Mouse (Mus musculus): ENCODE measurements around the gene Slc10a3.
A peak's percentile ranks its signal among the peaks of the same experiment; 100 is the strongest.
"Not testable (repeated sequence)": the region's sequence is repeated elsewhere in the genome, so short reads cannot be mapped to it uniquely, and the experiment has no call there.

Slc10a3 gene

DNA sequence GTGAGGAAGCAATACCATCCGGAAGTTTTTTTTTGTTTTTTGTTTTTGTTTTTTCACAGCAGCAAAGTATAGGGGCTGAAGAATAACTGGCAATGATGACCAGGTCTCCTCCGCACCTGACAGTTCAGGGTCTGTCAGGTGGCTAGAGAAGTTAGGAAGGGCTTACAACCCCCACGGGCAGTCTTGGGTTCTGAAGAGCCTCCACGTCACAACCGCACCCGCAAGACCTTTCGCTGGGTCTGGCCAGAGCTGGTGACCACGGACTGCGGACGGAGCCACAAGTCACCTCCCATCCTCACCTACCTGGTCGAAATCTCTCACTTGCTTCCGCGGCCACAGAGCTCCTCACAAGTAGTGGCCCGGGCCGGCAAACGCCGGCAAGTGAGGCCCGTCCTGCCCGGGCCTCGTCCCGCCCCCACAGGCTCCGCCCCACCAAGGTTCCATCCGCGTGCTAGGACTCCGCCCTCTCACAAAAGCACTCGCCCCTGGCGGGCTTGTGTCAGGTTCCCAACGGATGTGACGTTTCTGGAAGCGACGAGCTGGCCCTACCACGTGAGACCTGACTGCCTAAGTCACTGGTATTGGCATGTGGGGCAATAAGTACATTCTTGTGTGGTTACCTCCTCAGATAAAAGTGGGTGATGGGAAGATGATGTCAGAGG lies at the start of gene Slc10a3, which contains the start of gene Ubl4a:
TSS of gene Slc10a3 (minus strand) at position 462 of the 662 bp plus-strand sequence.
TSS of gene Ubl4a (minus strand) at position 331 of the 662 bp plus-strand sequence.
- peak; percentile 86 for DNase-seq (ENCODE audit: low spot score)

GRCm38 (mm10) chrX:74413377-74413776 lies 40.2 kb upstream of the Slc10a3 start:
- peak; percentile 50 for DNase-seq (ENCODE audit: low spot score)

DNA sequence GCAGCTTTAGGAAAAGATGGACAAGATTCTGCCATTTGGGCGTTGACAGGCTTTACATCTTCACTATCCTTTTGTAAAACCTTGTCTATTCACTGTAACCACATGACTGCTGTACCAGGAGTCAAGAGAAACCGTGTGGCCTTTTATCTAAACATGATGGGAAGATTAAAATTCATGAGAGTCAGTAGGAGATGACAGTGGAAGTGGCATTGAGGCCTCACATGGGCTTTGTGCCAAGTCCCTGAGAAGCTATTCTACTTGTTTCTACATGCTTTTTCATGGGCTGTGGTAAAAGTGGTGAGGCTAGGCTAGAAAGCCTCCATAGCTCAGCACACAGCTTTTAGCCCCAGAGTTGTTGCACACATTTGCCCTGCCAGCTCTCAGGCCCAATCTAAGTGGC lies 35.2 kb upstream of the Slc10a3 start:
- no peak for DNase-seq (ENCODE audit: low spot score)

DNA sequence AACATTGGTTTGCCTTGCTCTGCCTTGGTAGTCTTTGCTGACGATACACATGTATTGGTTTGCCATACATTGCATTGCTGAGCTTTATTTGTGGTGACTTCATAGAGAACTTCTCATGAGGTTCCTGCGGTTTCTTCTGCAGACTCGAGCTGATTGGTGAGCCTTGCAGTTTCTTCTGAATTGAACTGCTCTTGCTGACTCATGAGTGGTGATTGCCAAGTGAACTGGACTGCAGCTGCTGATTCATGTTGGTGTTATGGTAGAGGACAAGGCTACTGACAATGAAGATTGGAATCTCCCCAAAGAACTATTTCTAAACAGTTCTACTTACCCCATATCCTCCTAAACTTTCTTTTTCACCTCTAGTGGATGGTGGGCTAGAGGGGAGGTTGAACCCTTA lies 27.0 kb upstream of the Slc10a3 start:
- no peak for DNase-seq (ENCODE audit: low spot score)

DNA sequence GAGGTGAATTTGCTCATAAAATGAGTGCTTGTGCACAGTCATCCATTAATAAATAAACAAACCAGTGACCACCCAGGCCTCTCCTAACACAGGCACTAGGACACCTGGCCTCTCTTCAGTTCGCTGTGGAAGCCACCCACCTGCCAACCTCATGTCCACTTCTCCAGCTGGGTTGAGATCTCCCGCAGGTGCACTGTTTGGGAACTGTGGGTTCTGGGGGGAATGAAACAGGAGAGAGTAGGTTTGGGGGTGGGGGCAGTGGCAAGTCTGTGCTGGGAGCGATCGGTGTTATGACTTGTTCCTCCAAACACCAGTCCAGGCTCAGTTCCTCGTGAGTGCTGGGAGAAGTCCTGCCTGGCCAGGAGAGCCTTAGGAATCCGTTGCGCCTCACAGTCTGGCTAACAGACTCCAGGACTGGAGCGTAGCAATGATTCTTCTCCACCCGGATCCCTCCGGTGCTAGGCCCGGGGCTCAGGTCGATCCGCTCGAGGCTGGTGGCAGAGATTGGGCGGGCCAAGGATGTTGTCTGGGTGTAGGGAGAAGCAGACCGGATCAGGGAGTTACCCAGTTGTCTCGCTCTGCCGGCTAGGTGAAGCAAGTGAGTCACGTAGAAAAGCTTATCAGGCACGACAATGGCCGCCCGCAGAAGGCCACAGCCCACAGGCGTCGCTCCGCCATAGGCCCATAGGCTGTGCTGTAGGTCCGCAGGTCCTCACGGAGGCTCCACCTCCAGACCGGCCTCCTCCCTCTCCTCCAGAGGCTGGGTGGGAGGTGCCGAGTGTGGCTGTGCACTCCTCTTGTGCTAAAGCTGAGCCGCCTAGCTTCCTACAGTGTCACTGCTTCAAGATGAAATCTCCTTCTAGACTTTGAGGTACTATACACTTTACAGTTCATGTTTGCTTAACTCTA lies 19.6 kb upstream of the Slc10a3 start, which contains the start of the genes Fam3a and Ikbkg:
TSS of gene Fam3a (minus strand) at position 738 of the 909 bp plus-strand sequence.
TSS of gene Ikbkg (plus strand) at position 756 of the 909 bp plus-strand sequence.
- peak; percentile 79 for DNase-seq (ENCODE audit: low spot score)

GRCm38 (mm10) chrX:74388153-74388552 lies 15.0 kb upstream of the Slc10a3 start:
- DNase-seq (ENCODE audit: low spot score): no peak

DNA sequence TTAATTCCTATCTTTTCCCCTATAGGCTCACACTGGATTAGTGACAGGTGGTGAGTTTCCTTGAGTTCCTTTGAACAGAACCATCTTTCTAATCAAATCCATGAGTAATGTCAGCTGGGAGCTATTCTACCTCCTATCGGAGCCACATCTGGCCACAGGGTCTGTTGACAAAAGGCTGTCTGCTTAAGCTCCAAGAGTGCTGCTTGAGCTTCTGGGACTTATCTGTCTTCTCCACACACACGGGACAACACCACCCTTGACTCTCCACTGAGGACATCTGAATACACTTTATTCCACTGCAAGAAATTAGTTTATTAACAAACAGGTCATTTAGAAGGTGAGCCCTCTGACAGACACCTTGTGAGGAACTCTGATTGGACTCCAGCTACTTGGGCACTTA lies 11.3 kb upstream of the Slc10a3 start:
- no peak for DNase-seq (ENCODE audit: low spot score)

DNA sequence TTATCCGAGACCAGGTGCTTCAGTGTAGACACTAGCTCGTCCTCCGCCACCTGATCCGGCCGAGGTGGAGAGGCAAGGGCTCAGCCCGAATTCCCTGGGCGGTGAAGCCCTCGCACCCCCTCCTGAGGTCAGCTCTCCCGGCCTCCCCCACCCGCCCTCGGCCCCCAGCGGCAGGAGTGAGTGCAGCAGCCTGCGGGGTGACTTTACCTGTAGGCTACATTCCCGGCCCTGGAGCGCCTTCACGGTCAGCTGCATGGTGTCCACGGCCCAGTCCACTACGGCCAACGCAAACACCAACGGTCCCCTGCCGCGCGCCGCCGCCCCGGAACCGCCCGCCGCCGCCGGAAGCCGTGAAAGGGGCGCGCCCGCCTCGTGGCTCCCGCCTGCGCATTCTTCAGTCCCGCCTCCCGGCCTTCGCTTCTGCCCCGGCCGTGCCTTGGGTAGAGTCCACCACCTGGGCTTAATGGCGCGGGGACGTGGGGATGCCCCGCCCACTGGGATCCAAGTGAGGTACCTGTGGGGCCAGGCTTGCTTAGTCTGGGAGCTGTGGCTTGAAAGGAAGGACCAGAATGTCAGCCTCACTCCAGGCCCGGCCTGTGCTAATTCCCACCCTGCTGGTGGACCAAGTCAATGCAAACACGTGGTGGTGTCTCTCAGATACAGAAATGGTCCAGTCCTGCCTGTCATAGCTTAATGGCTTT lies 4.8 kb downstream of the Slc10a3 start:
- peak; percentile 76 for DNase-seq (ENCODE audit: low spot score)

DNA sequence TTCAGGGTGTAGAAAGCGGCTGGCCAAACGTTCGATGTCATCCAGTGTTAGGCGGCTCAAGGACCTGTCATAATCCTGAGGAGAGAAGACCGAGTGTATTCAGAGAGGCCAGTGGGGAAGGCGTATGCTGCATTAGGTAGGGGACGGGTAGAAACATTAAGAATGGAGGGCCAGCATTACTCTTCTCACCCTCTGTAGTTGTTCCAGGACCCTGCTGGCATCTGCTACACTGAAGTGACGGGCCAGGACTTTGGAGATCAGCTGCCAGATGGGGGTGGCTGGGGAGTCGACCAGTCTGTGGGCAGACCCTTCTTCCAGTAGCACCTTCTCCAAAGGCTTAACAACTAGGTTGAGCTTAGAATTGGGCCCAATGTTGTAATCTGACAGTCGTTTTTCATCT lies 5.6 kb downstream of the Slc10a3 start:
- DNase-seq (ENCODE audit: low spot score): no peak

- no peak for DNase-seq (ENCODE audit: low spot score)
These were observed 14.0 kb downstream of the Slc10a3 start for GRCm38 (mm10) chrX:74359171-74359570.

DNA sequence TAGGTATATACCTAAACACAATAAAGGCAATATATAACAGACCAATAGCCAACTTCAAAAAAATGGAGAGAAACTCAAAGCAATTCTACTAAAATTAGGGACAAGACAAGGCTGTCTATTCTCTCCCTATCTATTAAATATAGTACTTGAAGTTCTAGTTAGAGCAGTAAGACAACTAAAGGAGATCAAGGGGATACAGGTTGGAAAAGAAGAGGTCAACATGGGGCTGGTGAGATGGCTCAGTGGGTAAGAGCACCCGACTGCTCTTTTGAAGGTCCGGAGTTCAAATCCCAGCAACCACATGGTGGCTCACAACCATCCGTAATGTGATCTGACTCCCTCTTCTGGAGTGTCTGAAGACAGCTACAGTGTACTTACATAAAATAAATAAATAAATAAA lies 16.1 kb downstream of the Slc10a3 start:
- not testable (repeated sequence) for DNase-seq (ENCODE audit: low spot score)

DNA sequence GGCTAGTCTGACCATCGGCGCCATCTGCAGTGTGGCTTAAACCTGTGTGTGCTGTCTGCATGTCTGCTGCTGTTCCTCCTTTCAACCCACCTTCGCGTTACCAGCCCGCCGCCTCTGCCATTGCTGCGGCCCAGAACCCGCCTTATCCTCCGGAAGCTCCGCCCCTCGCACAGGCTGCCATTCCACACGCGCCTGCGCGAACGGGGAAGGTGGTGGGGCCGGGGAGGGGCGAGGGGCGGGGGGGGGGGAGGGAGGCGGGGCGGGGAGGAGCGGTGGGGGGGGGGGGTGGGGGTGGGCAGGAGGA lies 19.7 kb downstream of the Slc10a3 start, which contains the start of gene Lage3:
TSS of gene Lage3 (minus strand) at position 152 of the 304 bp plus-strand sequence.
- peak; percentile 80 for DNase-seq (ENCODE audit: low spot score)

GRCm38 (mm10) chrX:74352645-74353466 lies 20.3 kb downstream of the Slc10a3 start:
- DNase-seq (ENCODE audit: low spot score): no peak

- no peak for DNase-seq (ENCODE audit: low spot score)
These were observed 42.8 kb downstream of the Slc10a3 start for GRCm38 (mm10) chrX:74330166-74330930.

- DNase-seq (ENCODE audit: low spot score): no peak
These were observed 43.9 kb downstream of the Slc10a3 start for GRCm38 (mm10) chrX:74329215-74329671.

DNA sequence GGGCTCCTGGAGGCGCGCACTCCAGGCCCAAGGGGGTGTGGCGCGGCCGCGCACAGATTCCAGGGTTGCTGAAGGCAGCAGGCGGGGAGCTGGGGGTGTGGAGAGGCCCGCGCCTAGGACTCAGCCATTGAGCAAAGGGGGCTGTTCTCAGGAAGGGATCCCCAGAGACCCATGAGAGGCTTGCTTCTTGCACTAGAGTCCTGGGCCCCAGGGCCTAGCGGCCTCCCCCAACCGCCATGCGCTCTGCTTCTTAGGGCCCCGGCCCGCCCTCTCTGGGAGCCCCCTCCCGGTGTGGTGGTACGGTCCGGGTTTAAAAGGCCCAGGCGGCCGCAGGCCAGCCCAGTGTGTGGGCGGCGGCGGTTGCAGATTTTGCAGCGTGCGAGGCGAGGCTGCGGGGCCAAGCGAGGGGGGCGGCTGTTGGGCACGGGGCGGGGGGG lies 44.4 kb downstream of the Slc10a3 start, which contains the start of gene Plxna3:
TSS of gene Plxna3 (plus strand) at position 342 of the 437 bp plus-strand sequence.
- DNase-seq (ENCODE audit: low spot score): peak; percentile 79

Data from ovary, postnatal 36 days (tissue).